Mouse (Mus musculus) intestine, postnatal 0 days (tissue): ENCODE data around the gene L1cam. TPM values are rescaled to one million over a fixed set of nuclear protein-coding genes. Genes with fewer than 3 reads are reported as not detected.

Source experiments
- ATAC-seq: fragments of 200-750 bp; cut with Nextera tagmentation; 2 replicates; pipeline ENCODE4 v1.8.0; 2017; ENCODE audit warnings: mild to moderate bottlenecking, moderate TSS enrichment, moderate library complexity
- H3K27ac ChIP-seq: fragments of 300-500 bp; sonication (generic); 2 replicates; pipeline ENCODE4 v1.5.1; 2014; ENCODE audit warnings: mild to moderate bottlenecking, low read depth, low read length, moderate library complexity
- H3K27me3 ChIP-seq: fragments of 300-500 bp; sonication (generic); replicated peaks from 2 replicates; pipeline ENCODE4 v1.6.1; 2014; ENCODE audit warnings: low read length, mixed read lengths; ENCODE audit not compliant: control insufficient read depth, insufficient read depth
- H3K36me3 ChIP-seq: fragments of 300-500 bp; sonication (generic); 2 replicates; pipeline ENCODE4 v1.6.1; 2014; ENCODE audit warnings: mild to moderate bottlenecking, moderate library complexity; ENCODE audit not compliant: control insufficient read depth, insufficient read depth
- H3K4me1 ChIP-seq: fragments of 300-500 bp; sonication (generic); replicated peaks from 2 replicates; pipeline ENCODE4 v1.6.1; 2014; ENCODE audit warnings: antibody characterized with exemption, low read length, mixed read lengths; ENCODE audit not compliant: control insufficient read depth, insufficient read depth
- H3K4me2 ChIP-seq: fragments of 300-500 bp; sonication (generic); replicated peaks from 2 replicates; pipeline ENCODE4 v1.6.1; 2014; ENCODE audit warnings: low read depth, mild to moderate bottlenecking, moderate library complexity
- H3K4me3 ChIP-seq: fragments of 300-500 bp; sonication (generic); 2 replicates; pipeline ENCODE4 v1.5.1; 2014; ENCODE audit warnings: low read depth, low read length
- H3K9ac ChIP-seq: fragments of 300-500 bp; sonication (generic); 2 replicates; pipeline ENCODE4 v1.6.1; 2014; ENCODE audit warnings: mild to moderate bottlenecking, low read depth, low read length
- H3K9me3 ChIP-seq: fragments of 300-500 bp; sonication (generic); 2 replicates; pipeline ENCODE4 v1.6.1; 2016; ENCODE audit warnings: mixed run types; ENCODE audit not compliant: control insufficient read depth
- CTCF ChIP-seq: sonication (generic); IDR thresholded peaks from 2 replicates; pipeline ENCODE4 v1.5.1; 2016; ENCODE audit warnings: low read depth, mild to moderate bottlenecking, control low read depth, antibody characterized with exemption, moderate library complexity
- WGBS: fragments of 180-500 bp; shearing (Covaris S2); extraction: QIAGEN DNeasy Blood & Tissue Kit; methylation state at CpG from one replicate; pipeline ENCODE4 v1.1.7; 2014; 5-methylcytosine and 5-hydroxymethylcytosine counted together
- polyA plus RNA-seq: library from polyadenylated mRNA; unstranded; fragments of >200 nt; fragmentation: Nextera tagmentation; extraction: Ambion mirVana; gene quantifications from 2 replicates; pipeline ENCODE4 v1.2.1, GENCODE M21; 2015

L1cam gene
- polyA plus RNA-seq, 1 experiment from 2014 or later = 3.2 TPM

- no peak overlapping the region for H3K27ac ChIP-seq
- no peak for ATAC-seq
- 0 out of 2 replicates have a peak, but pooled peaks cover 13% of the 10 kb centered on the region for H3K27me3 ChIP-seq
- no peak overlapping the region for H3K4me3 ChIP-seq
- H3K9ac ChIP-seq = no peak overlapping the region
- H3K36me3 ChIP-seq = no peaks in the 10 kb centered on the region
- no peaks in the 10 kb centered on the region for H3K9me3 ChIP-seq
- no peak for TF ChIP-seq CTCF
- H3K4me2 ChIP-seq = no peak overlapping the region
- H3K4me1 ChIP-seq = no peaks in the 10 kb centered on the region
- 41% methylated on average over 6 of the region's 6 CpGs for WGBS
These were observed 14.4 kb downstream of the L1cam start for GRCm38 (mm10) chrX:73881463-73881862.

- H3K27ac ChIP-seq = no peak overlapping the region
- WGBS = 30% methylated on average over 16 of the region's 16 CpGs
- peak overlapping the region; percentile 34 for H3K4me3 ChIP-seq
- no peaks in the 10 kb centered on the region for H3K4me1 ChIP-seq
- TF ChIP-seq CTCF = no peak
- no peak overlapping the region for H3K9ac ChIP-seq
- H3K36me3 ChIP-seq = no peaks in the 10 kb centered on the region
- H3K27me3 ChIP-seq = 0 out of 2 replicates have a peak, but pooled peaks cover 14% of the 10 kb centered on the region
- peak overlapping the region; percentile 65 for H3K4me2 ChIP-seq
- no peaks in the 10 kb centered on the region for H3K9me3 ChIP-seq
- ATAC-seq = no peak
These were observed 14.9 kb downstream of the L1cam start for GRCm38 (mm10) chrX:73881036-73881427.

- no peak overlapping the region for H3K27ac ChIP-seq
- WGBS = 15% methylated on average over 29 of the region's 48 CpGs
These were observed 15.5 kb downstream of the L1cam start for GRCm38 (mm10) chrX:73880194-73881035.

GRCm38 (mm10) chrX:73877014-73877413 is 18.9 kb downstream of the L1cam start:
- Histone ChIP-seq H3K4me1 (no peaks in the 10 kb centered on the region), H3K4me3 (no peak overlapping the region), H3K9ac (no peak overlapping the region), H3K27me3 (0 out of 2 replicates have a peak, but pooled peaks cover 14% of the 10 kb centered on the region), H3K36me3 (no peaks in the 10 kb centered on the region), H3K4me2 (no peak overlapping the region), H3K9me3 (no peaks in the 10 kb centered on the region), H3K27ac (no peak overlapping the region)
- TF ChIP-seq CTCF = no peak
- 78% methylated on average over 1 of the region's 1 CpGs for WGBS
- no peak for ATAC-seq

More at GRCm38 (mm10) chrX:73880194-73881035, 15.5 kb downstream of the L1cam start:
- TF ChIP-seq CTCF = no peak
- peak; percentile 31; the same call in 1 of the 2 replicates for ATAC-seq
- H3K9me3 ChIP-seq = no peaks in the 10 kb centered on the region
- peak overlapping the region; percentile 34 for H3K4me3 ChIP-seq
- H3K9ac ChIP-seq = no peak overlapping the region
- peak overlapping the region; percentile 65 for H3K4me2 ChIP-seq
- H3K27me3 ChIP-seq = 0 out of 2 replicates have a peak, but pooled peaks cover 14% of the 10 kb centered on the region
- H3K36me3 ChIP-seq = no peaks in the 10 kb centered on the region
- no peaks in the 10 kb centered on the region for H3K4me1 ChIP-seq

- Histone ChIP-seq H3K9ac (no peak overlapping the region), H3K4me2 (no peak overlapping the region), H3K9me3 (no peaks in the 10 kb centered on the region), H3K27me3 (0 out of 2 replicates have a peak, but pooled peaks cover 14% of the 10 kb centered on the region), H3K4me3 (no peak overlapping the region), H3K36me3 (no peaks in the 10 kb centered on the region), H3K4me1 (no peaks in the 10 kb centered on the region), H3K27ac (no peak overlapping the region)
- 70% methylated on average over 2 of the region's 2 CpGs for whole genome bisulfite sequencing
- TF ChIP-seq CTCF = no peak
- ATAC-seq = no peak
These were observed 20.0 kb downstream of the L1cam start for GRCm38 (mm10) chrX:73875881-73876280.

- no peaks in the 10 kb centered on the region for H3K4me1 ChIP-seq
- TF ChIP-seq CTCF = no peak
- no peak overlapping the region for H3K4me2 ChIP-seq
- no peak for ATAC-seq
- 0 out of 2 replicates have a peak, but pooled peaks cover 5% of the 10 kb centered on the region for H3K27me3 ChIP-seq
- H3K9ac ChIP-seq = no peak overlapping the region
- no peak overlapping the region for H3K27ac ChIP-seq
- no peak overlapping the region for H3K4me3 ChIP-seq
- H3K9me3 ChIP-seq = no peaks in the 10 kb centered on the region
- no peaks in the 10 kb centered on the region for H3K36me3 ChIP-seq
- WGBS = 30% methylated on average over 1 of the region's 1 CpGs
These were observed 23.9 kb downstream of the L1cam start for GRCm38 (mm10) chrX:73871956-73872355.
